Mouse (Mus musculus) cortical plate, adult 2 months (tissue): ENCODE measurements around the gene Chst12.
"Not testable (repeated sequence)": the region's sequence is repeated elsewhere in the genome, so short reads cannot be mapped to it uniquely, and the experiment has no call there.

ENCODE experiments used
- CTCF ChIP-seq: fragments of 200-500 bp; IDR thresholded peaks from 2 replicates; pipeline ENCODE4 v1.5.1; 2011; ENCODE audit warnings: mild to moderate bottlenecking, control low read depth, low read length; ENCODE audit not compliant: insufficient read depth; ENCODE audit errors: extremely low read depth
- POLR2A ChIP-seq: fragments of 200-500 bp; IDR thresholded peaks from 2 replicates; pipeline ENCODE4 v1.6.1; 2011; ENCODE audit warnings: mild to moderate bottlenecking, low read length, control low read depth; ENCODE audit not compliant: insufficient read depth; ENCODE audit errors: extremely low read depth

GRCm38 (mm10) chr5:140502925-140503324, 2.4 kb upstream of the Chst12 start:
- TF ChIP-seq POLR2A, CTCF: not testable (repeated sequence)
